Mouse (Mus musculus): ENCODE data around the gene Ppef2. TPM values are rescaled to one million over a fixed set of nuclear protein-coding genes. Genes with fewer than 3 reads are reported as not detected.
"Not testable (repeated sequence)": the region's sequence is repeated elsewhere in the genome, so short reads cannot be mapped to it uniquely, and the experiment has no call there.

The Ppef2 gene
- total RNA-seq, 1 experiment from 2014 or later, result not detected

GRCm38 (mm10) chr5:92204162-92205036, 51.7 kb downstream of the Ppef2 start:
- ATAC-seq (replicated peaks; ENCODE audit: insufficient number of reproducible peaks, low FRiP score, low TSS enrichment, poor library complexity, severe bottlenecking), result no peak

- no peak for ATAC-seq (replicated peaks; ENCODE audit: insufficient number of reproducible peaks, low FRiP score, low TSS enrichment, poor library complexity, severe bottlenecking)
Measured at GRCm38 (mm10) chr5:92198266-92198665, 57.8 kb downstream of the Ppef2 start.

- ATAC-seq (replicated peaks; ENCODE audit: insufficient number of reproducible peaks, low FRiP score, low TSS enrichment, poor library complexity, severe bottlenecking), result no peak
Measured at GRCm38 (mm10) chr5:92196895-92197811, 58.9 kb downstream of the Ppef2 start.

GRCm38 (mm10) chr5:92195716-92196115, 60.4 kb downstream of the Ppef2 start:
- not testable (repeated sequence) for ATAC-seq (replicated peaks; ENCODE audit: insufficient number of reproducible peaks, low FRiP score, low TSS enrichment, poor library complexity, severe bottlenecking)

- no peak for ATAC-seq (replicated peaks; ENCODE audit: insufficient number of reproducible peaks, low FRiP score, low TSS enrichment, poor library complexity, severe bottlenecking)
Measured at GRCm38 (mm10) chr5:92188881-92189483, 67.1 kb downstream of the Ppef2 start.

GRCm38 (mm10) chr5:92183071-92183830, 72.8 kb downstream of the Ppef2 start:
- ATAC-seq (replicated peaks; ENCODE audit: insufficient number of reproducible peaks, low FRiP score, low TSS enrichment, poor library complexity, severe bottlenecking), result no peak

Other genes with a start within 250 kb of the Ppef2 start
- gene Cdkl2, start 212.4 kb downstream of the Ppef2 start, total RNA-seq (2017), result 0.48 to 1.3 TPM in 2 of 3 replicates, not detected in the other
- gene G3bp2, start 172.6 kb downstream of the Ppef2 start, total RNA-seq (2017), result 133 to 155 TPM (median 141 TPM) in 3 replicates
- gene Uso1, start 118.3 kb downstream of the Ppef2 start, total RNA-seq (2017), result 16.5 to 45.5 TPM (median 28.5 TPM) in 3 replicates
- gene U90926, start 40.9 kb downstream of the Ppef2 start, total RNA-seq (2017), result 6.3 TPM in 1 of 3 replicates, not detected in the others
- 46.8 to 114 TPM (median 77.3 TPM) in 3 replicates for gene Naaa, start 21.9 kb upstream of the Ppef2 start, total RNA-seq (2017)
- gene Sdad1, start 54.2 kb upstream of the Ppef2 start, total RNA-seq (2017), result 24.6 to 35.1 TPM (median 31.5 TPM) in 3 replicates
- gene Cxcl9, start 71.8 kb upstream of the Ppef2 start, total RNA-seq (2017), result 0.19 TPM in 1 of 3 replicates, not detected in the others
- gene Art3, start 75.5 kb upstream of the Ppef2 start, total RNA-seq (2017), result 1.3 to 2.9 TPM (median 1.5 TPM) in 3 replicates
- 0.95 to 3.6 TPM (median 3.5 TPM) in 3 replicates for gene Cxcl10, start 92.6 kb upstream of the Ppef2 start, total RNA-seq (2017)
- 44.1 to 71.5 TPM (median 50.8 TPM) in 3 replicates for gene Nup54, start 178.9 kb upstream of the Ppef2 start, total RNA-seq (2017)

Data from monocyte, adult 5-6 weeks (primary cell).